Mouse (Mus musculus) lung, embryonic 15.5 days (tissue): ENCODE measurements around the gene Slc25a17. TPM values are rescaled to one million over a fixed set of nuclear protein-coding genes. Genes with fewer than 3 reads are reported as not detected.

Experiments used
- ATAC-seq: fragments of 200-750 bp; cut with Nextera tagmentation; 2 replicates; pipeline ENCODE4 v1.8.0; 2017; ENCODE audit warnings: moderate number of reproducible peaks, borderline replicate concordance; ENCODE audit not compliant: low FRiP score, low TSS enrichment; ENCODE audit errors: extremely low read depth
- H3K27ac ChIP-seq: fragments of 300-500 bp; sonication (generic); 2 replicates; pipeline ENCODE4 v1.5.1; 2015; ENCODE audit warnings: moderate library complexity, mild to moderate bottlenecking, inconsistent platforms
- H3K27me3 ChIP-seq: fragments of 300-500 bp; sonication (generic); 2 replicates; pipeline ENCODE4 v1.6.1; 2015; ENCODE audit warnings: inconsistent platforms
- H3K36me3 ChIP-seq: fragments of 300-500 bp; sonication (generic); 2 replicates; pipeline ENCODE4 v1.6.1; 2015; ENCODE audit warnings: inconsistent platforms
- H3K4me1 ChIP-seq: fragments of 300-500 bp; sonication (generic); 2 replicates; pipeline ENCODE4 v1.6.1; 2015; ENCODE audit warnings: inconsistent platforms
- H3K4me2 ChIP-seq: fragments of 300-500 bp; sonication (generic); 2 replicates; pipeline ENCODE4 v1.6.1; 2015; ENCODE audit warnings: inconsistent platforms, mild to moderate bottlenecking, moderate library complexity
- H3K4me3 ChIP-seq: fragments of 300-500 bp; sonication (generic); 2 replicates; pipeline ENCODE4 v1.5.1; 2015; ENCODE audit warnings: mild to moderate bottlenecking, inconsistent platforms
- H3K9ac ChIP-seq: fragments of 300-500 bp; sonication (generic); 2 replicates; pipeline ENCODE4 v1.6.1; 2015; ENCODE audit warnings: inconsistent platforms
- H3K9me3 ChIP-seq: fragments of 300-500 bp; sonication (generic); 2 replicates; pipeline ENCODE4 v1.6.1; 2016; ENCODE audit warnings: inconsistent platforms
- WGBS: fragments of 180-500 bp; shearing (Covaris S2); methylation state at CpG from one replicate; pipeline ENCODE4 v1.1.7; 2015; 5-methylcytosine and 5-hydroxymethylcytosine counted together
- polyA plus RNA-seq: library from polyadenylated mRNA; unstranded; fragments of >200 nt; fragmentation: Nextera tagmentation; extraction: Ambion mirVana; gene quantifications from 2 replicates; pipeline ENCODE4 v1.2.1, GENCODE M21; 2015

Slc25a17 gene
- polyA plus RNA-seq, 1 experiment from 2014 or later, result 112 TPM

DNA sequence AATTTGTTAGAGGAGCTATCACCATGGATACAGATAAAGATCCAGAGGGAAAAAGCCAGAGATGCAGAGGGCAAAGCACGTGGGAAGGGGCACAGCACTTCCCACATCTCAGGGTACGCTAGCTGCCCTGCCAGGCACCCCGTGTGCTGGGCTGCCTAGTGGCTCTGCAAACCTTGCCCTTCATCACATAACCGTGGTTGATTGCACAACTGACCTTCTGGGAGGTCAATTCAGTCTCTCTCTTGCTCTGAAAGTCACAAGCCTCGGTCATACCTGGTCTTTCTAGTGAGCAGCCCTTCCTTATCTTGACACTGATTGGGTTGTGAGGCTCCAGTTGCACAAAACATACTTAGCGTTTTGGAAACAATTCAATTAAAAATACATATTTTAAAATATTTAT, 62.4 kb downstream of the Slc25a17 start:
- Histone ChIP-seq H3K4me1 (no peaks in the 10 kb centered on the region), H3K27me3 (no peaks in the 10 kb centered on the region), H3K9me3 (no peaks in the 10 kb centered on the region), H3K9ac (no peak overlapping the region), H3K4me3 (no peak overlapping the region), H3K36me3 (no peaks in the 10 kb centered on the region), H3K4me2 (no peak overlapping the region), H3K27ac (no peak overlapping the region)
- WGBS, result 76% methylated on average over 6 of the region's 6 CpGs
- ATAC-seq, result no peak

DNA sequence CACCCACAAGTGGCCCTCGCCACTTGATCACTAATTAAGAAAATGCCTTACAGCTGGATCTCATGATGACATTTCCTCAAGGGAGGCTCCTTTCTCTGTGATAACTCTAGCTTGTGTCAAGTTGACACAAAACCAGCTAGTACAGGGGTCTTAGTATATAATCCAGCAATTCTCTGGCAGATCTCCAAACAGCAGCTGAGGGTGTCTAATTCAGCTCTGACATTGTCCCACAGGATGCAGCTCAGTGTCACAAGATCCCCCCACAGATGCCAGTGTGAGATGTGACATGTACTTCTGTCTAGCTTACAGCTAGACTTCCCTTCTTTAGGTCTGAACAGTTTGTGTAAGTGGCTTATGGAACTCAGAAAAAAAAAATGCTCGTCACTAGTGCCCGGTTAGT, 63.1 kb downstream of the Slc25a17 start:
- H3K9me3 ChIP-seq, result no peaks in the 10 kb centered on the region
- no peak for ATAC-seq
- WGBS, result 77% methylated on average over 3 of the region's 3 CpGs
- H3K9ac ChIP-seq, result no peak overlapping the region
- no peaks in the 10 kb centered on the region for H3K27me3 ChIP-seq
- no peaks in the 10 kb centered on the region for H3K4me1 ChIP-seq
- no peak overlapping the region for H3K4me3 ChIP-seq
- H3K36me3 ChIP-seq, result no peaks in the 10 kb centered on the region
- no peak overlapping the region for H3K27ac ChIP-seq
- no peak overlapping the region for H3K4me2 ChIP-seq

DNA sequence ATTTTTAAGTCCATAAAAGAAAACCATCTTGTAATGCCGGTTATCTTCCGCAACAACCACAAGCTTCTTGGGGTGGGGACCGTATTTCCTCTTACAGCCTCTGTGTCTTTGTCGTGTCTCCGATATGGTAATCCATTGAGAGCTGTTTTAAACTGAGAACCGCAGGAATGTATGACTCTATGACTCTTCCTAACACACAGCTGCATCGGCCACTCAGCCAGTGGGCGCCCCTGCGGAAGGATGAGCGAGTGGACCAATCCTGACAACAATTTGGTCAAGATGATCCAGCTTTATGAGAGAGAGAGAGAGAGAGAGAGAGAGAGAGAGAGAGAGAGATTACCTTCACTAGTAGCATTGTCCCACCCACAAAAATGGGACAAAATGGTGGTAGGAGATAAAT, 65.7 kb downstream of the Slc25a17 start:
- 89% methylated on average over 10 of the region's 10 CpGs for WGBS
- ATAC-seq, result no peak
- H3K36me3 ChIP-seq, result no peaks in the 10 kb centered on the region

DNA sequence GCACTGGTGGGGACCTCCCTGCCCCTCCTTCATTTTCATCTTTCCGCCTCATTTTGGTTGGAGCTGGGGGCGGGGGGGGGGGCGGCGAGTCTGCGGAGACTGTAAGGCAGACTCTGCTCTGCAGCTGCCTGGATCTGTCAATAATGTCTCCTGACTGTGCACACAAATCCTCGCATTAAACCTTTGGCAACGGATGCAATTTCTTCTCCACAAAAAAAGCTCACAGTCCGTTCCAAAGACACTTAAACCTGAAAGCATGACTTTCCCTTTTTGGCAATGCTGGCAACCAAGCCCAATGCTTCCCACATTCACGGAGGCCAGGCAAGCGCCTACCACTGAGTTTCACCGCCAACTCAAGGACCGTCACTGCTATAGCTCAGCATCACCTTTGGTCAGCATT, 66.2 kb downstream of the Slc25a17 start:
- Histone ChIP-seq H3K36me3 (no peaks in the 10 kb centered on the region), H3K9me3 (no peaks in the 10 kb centered on the region), H3K4me2 (no peak overlapping the region), H3K4me3 (no peak overlapping the region), H3K27ac (no peak overlapping the region), H3K27me3 (no peaks in the 10 kb centered on the region), H3K9ac (no peak overlapping the region), H3K4me1 (no peaks in the 10 kb centered on the region)
- 62% methylated on average over 12 of the region's 12 CpGs for WGBS
- ATAC-seq, result no peak

More for the DNA sequence above, 65.7 kb downstream of the Slc25a17 start:
- Histone ChIP-seq H3K4me3 (no peak overlapping the region), H3K4me2 (no peak overlapping the region), H3K4me1 (no peaks in the 10 kb centered on the region), H3K27me3 (no peaks in the 10 kb centered on the region), H3K9me3 (no peaks in the 10 kb centered on the region), H3K27ac (no peak overlapping the region), H3K9ac (no peak overlapping the region)

DNA sequence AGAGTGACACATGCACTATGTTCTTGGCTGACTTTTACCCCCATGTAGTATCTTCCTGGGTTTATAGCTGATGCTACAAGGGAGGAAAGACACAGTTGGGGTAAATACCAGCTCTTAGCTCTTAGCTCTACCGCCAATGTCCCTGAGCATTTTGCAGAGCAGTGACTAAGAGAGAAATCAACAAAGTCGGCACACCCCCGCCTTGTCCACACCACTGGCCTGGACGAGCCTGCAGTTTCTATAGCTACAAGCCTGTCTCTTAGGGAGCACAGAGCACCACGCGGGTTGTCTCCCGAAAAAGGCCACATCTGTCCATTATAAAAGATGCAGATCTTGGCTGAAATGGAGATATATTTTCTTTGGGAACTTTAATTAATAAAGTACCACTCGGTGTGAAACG, 69.9 kb downstream of the Slc25a17 start:
- Histone ChIP-seq H3K36me3 (no peaks in the 10 kb centered on the region), H3K27me3 (no peaks in the 10 kb centered on the region), H3K4me2 (no peak overlapping the region), H3K4me1 (no peaks in the 10 kb centered on the region), H3K4me3 (no peak overlapping the region), H3K27ac (no peak overlapping the region), H3K9me3 (no peaks in the 10 kb centered on the region), H3K9ac (no peak overlapping the region)
- 84% methylated on average over 9 of the region's 9 CpGs for WGBS
- ATAC-seq, result no peak

DNA sequence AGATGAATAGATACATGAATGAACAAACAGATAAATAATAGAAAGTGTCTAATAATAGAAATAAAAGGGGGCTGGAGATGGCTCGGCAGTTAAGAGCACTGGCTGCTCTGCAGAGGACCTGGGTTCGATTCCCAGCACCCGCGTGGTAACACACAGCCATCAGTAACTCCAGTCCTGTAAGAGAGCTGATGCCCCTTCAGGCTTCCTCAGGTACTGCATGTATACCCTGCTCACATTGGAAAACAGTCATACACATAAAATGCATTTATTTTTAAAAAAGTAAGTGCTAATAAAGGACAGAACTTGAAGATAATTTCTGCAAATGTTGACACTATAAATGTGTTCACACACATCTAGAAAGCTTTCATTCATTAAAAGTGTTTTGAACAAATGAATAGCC, 70.4 kb downstream of the Slc25a17 start:
- H3K4me2 ChIP-seq, result no peak overlapping the region
- no peaks in the 10 kb centered on the region for H3K36me3 ChIP-seq
- 90% methylated on average over 4 of the region's 4 CpGs for WGBS
- H3K4me1 ChIP-seq, result no peaks in the 10 kb centered on the region
- H3K27me3 ChIP-seq, result no peaks in the 10 kb centered on the region
- no peak for ATAC-seq
- H3K9me3 ChIP-seq, result no peaks in the 10 kb centered on the region
- H3K27ac ChIP-seq, result no peak overlapping the region
- H3K4me3 ChIP-seq, result no peak overlapping the region
- H3K9ac ChIP-seq, result no peak overlapping the region

DNA sequence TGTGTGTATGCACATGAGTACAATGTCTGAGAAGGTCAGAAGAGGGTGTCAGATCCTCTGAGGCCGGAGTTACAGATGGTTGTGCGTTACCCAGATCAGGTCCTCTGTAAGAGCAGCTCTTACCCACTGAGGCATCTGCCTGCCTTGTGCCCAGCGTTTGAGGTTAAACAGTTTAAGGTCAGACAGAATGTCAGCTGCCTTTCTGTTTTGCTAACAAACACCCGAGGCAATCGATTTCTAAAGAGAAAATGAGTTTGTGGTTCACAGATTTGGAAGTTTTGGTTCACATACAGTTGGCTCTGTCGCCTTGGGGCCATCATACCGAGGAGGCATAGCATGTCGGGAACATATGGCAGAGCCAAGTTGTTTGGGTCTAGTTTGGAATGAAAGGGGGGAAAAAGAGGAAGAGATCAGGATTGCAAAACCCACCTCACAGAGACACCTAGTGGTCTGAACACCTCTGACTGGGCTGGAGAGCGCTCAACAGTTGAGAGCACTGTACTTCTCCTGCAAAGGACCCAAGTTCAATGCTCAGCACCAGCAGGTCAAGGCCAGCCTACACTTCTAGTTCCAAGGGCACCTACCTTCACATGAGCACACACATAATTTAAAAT, 76.4 kb downstream of the Slc25a17 start:
- no peaks in the 10 kb centered on the region for H3K9me3 ChIP-seq
- 77% methylated on average over 9 of the region's 9 CpGs for WGBS
- no peak overlapping the region for H3K4me2 ChIP-seq
- no peak overlapping the region for H3K9ac ChIP-seq
- no peak overlapping the region for H3K4me3 ChIP-seq
- H3K27ac ChIP-seq, result no peak overlapping the region
- H3K27me3 ChIP-seq, result no peaks in the 10 kb centered on the region
- no peaks in the 10 kb centered on the region for H3K4me1 ChIP-seq
- ATAC-seq, result no peak
- H3K36me3 ChIP-seq, result no peaks in the 10 kb centered on the region

DNA sequence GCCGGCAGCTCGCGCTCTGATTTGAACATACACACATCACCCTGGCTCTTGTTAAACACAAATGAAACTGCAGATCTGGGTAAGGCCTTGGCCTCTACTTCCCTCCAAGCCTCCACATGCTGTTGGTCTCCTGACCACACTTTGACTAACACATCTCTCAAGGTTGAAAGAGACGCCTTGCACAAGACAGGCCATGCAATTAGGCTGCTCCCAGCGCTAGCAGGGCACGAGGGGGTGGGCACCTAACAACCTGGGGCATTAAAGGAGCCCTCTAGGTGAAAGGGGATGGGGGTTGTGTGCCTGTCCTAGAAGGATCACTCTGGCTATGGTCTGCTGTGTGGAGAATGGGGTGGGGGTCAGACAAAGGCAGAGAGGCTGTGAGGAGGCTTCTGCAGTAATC, 81.9 kb downstream of the Slc25a17 start:
- no peak for ATAC-seq
- Histone ChIP-seq H3K4me3 (no peak overlapping the region), H3K4me1 (0 out of 2 replicates have a peak, but pooled peaks cover 8% of the 10 kb centered on the region), H3K27me3 (no peaks in the 10 kb centered on the region), H3K36me3 (no peaks in the 10 kb centered on the region), H3K9me3 (no peaks in the 10 kb centered on the region), H3K9ac (no peak overlapping the region), H3K4me2 (no peak overlapping the region), H3K27ac (no peak overlapping the region)
- WGBS, result 82% methylated on average over 6 of the region's 6 CpGs

DNA sequence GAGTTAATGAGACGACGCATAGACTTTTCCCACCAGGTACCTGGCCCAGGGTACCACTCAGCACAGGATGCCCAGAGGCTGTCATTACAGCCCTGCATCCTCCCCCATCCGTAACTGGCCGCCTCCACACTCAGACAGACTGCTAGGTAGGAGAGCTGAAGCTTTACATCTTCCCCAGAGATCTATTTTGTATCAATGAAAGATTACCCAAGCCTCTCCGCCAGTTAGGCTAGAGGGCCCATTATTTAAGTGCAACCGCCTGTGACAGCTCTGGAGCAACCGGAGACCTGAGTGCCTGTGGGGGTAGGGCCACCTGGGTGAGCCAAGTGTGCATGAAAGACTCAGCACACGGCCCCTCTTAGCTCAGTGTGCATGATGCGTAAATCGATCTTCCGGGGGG, 82.7 kb downstream of the Slc25a17 start:
- Histone ChIP-seq H3K36me3 (no peaks in the 10 kb centered on the region), H3K9ac (no peak overlapping the region), H3K4me1 (peaks cover 13% of the 10 kb centered on the region; the same call in 1 of the 2 replicates), H3K27me3 (no peaks in the 10 kb centered on the region), H3K4me2 (no peak overlapping the region), H3K9me3 (no peaks in the 10 kb centered on the region), H3K4me3 (no peak overlapping the region), H3K27ac (no peak overlapping the region)
- WGBS, result 24% methylated on average over 11 of the region's 11 CpGs
- ATAC-seq, result no peak

DNA sequence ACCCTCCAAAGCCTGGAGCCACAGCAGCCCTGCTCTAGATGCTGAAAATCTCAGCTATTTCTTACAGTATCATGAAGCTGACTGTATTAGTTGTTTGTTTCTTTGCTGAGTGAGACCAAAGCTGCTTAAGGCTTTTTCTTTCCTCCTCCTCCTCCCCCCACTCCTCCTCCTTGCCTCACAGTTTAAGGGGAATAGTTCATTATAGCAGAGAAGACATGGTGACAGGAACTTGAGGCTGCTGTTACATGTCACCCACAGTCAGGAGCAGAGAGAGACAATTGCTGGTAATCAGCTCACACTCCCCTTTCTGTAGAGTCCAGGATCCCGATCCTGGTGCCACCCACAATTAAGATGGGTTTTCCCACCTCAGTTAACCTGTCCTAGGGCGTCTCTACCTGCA, 87.3 kb downstream of the Slc25a17 start:
- Histone ChIP-seq H3K9me3 (no peaks in the 10 kb centered on the region), H3K9ac (no peak overlapping the region), H3K4me1 (peaks cover 25% of the 10 kb centered on the region), H3K4me3 (no peak overlapping the region), H3K36me3 (no peaks in the 10 kb centered on the region), H3K4me2 (no peak overlapping the region), H3K27me3 (no peaks in the 10 kb centered on the region), H3K27ac (peak overlapping the region; percentile 85)
- peak; percentile 85 for ATAC-seq
- WGBS, result 37% methylated on average over 2 of the region's 2 CpGs

DNA sequence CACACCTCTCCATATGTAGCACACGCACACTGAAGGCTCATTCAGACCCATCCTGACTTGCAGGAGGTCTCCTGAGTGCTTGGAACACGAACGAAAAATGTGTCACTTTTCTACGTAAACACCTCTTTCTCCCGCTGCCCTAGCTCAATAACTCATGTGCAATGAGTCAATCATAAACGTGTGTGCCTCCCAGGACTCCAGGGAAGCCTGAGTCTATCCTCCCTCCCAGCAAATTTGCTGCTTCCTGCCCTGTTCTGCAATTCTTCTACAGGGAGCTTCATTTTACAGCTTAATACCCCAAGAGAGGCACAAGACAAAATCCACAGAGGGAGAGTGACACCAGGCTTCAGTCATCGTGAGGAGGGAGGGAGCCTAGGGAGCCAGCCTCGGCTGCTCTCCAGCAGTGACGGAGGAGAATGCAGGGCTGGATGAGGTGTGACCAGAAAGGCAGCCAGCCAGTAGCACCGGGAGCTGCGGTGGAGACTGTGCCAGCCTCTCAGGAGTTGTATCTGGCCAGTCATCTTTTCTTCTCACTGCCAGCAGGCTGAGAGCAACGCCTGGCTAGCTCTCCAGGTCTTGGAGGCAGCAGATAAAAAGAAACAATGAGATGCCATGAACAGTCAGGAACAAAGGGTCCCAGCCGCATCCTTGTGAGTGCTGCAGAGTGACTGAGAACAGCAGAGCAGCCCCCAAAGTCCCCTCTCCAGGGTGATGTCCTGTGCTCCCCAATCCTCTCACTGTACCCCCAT, 88.1 kb downstream of the Slc25a17 start:
- no peak overlapping the region for H3K4me3 ChIP-seq
- WGBS, result 10% methylated on average over 13 of the region's 13 CpGs
- H3K9ac ChIP-seq, result no peak overlapping the region
- peak; percentile 75 for ATAC-seq
- H3K9me3 ChIP-seq, result no peaks in the 10 kb centered on the region
- H3K4me2 ChIP-seq, result peak overlapping the region; percentile 32
- no peaks in the 10 kb centered on the region for H3K27me3 ChIP-seq
- H3K27ac ChIP-seq, result peak overlapping the region; percentile 85
- H3K4me1 ChIP-seq, result peaks cover 21% of the 10 kb centered on the region
- no peaks in the 10 kb centered on the region for H3K36me3 ChIP-seq
